Mouse (Mus musculus) embryo, embryonic 10.5 days (tissue): ENCODE results near the gene Bloc1s3.
A peak's percentile ranks its signal among the peaks of the same experiment; 100 is the strongest.
"Not testable (repeated sequence)": the region's sequence is repeated elsewhere in the genome, so short reads cannot be mapped to it uniquely, and the experiment has no call there.

Source experiments
- DNase-seq: peaks from one replicate; pipeline ENCODE4 v3.0.0-alpha.2; 2015; ENCODE audit warnings: low spot score

Gene Bloc1s3

DNA sequence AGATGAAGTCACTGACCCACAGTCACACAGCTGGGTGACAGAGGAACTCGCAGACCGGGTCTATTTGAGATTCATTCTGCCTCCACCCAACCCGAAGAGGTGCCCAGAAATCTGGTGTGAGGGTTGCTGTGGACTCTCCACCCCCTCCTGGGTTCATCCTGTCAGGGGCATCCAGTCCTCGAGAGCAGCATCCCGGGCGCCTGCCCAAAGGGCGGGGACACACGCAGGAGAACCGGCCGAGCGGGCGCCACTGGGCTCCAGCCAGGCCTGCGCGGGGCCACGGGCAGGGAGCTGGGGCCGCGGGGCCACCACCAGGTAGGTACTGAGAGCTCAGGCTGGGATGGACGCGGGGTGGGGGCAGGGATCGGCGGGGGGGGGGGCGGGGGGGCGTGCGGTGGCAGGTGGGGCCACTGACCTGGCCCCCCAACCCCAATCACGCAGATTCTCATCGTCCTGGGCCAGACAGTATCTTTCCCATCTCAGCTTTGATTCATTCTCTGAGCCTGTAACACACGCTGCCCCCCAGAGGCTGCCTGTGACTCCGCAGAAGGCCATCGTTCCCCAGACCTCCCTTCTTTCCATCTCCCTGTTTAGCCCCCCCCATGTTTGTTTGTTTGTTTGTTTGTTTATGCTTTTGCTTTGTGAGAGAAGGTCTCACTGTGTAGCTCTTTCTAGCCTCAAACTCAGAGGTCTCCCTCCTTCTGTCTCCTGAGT, 9.6 kb upstream of the Bloc1s3 start, which contains the start of gene Nkpd1:
Gene Nkpd1, plus strand, starts transcription at position 187 of the 714 bp plus-strand sequence.
- DNase-seq: peak; percentile 65

DNA sequence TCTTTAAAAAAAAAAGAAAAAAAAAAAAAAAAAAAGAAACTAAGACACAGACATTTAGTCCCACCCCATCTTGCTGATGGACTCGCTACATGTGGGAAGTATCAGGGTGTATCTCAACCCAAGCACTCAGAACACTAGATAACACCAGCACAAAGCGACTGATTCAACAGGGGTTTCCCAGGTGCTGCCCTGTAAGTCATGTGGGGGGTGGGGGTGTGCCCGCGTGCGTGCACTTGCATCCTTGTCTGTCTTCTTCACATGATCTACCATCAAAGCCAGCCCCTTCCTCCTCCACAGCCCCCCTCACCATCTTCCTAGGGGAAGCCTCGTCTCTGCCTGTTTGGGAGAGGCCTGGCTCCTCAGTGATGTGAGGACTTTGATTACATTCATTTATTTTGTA, 4.2 kb upstream of the Bloc1s3 start:
- no peak for DNase-seq

DNA sequence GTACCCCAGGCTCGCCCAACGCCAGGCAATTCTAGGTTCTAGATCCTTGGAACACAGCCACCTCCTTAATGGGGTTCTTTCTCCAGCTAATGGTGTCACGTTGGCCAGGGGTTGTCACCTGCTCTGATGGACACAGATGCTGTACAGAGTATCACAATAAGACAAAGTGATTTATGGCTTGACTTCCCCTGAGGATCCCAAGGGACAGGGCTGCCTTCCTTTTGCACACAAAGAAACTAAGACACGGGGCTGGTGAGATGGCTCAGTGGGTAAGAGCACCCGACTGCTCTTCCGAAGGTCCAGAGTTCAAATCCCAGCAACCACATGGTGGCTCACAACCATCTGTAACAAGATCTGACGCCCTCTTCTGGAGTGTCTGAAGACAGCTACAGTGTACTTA, 3.8 kb upstream of the Bloc1s3 start:
- not testable (repeated sequence) for DNase-seq

DNA sequence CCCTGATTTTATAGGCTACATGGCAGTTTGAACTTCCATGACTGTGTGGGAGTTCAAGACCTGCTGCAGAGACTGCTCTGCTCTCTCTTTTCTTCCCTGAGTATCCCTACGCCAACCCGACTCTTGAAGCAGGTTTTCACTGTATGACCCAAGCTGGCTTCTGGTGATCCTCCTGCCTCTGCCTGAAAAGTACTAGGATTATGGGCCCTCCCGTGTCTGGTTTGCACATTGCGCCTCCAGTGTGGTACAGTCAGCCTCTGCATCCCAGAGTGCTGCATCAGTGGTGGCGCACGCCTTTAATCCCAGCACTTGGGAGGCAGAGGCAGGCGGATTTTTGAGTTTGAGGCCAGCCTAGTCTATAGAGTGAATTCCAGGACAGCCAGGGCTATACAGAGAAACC, 1.6 kb upstream of the Bloc1s3 start:
- DNase-seq: no peak

DNA sequence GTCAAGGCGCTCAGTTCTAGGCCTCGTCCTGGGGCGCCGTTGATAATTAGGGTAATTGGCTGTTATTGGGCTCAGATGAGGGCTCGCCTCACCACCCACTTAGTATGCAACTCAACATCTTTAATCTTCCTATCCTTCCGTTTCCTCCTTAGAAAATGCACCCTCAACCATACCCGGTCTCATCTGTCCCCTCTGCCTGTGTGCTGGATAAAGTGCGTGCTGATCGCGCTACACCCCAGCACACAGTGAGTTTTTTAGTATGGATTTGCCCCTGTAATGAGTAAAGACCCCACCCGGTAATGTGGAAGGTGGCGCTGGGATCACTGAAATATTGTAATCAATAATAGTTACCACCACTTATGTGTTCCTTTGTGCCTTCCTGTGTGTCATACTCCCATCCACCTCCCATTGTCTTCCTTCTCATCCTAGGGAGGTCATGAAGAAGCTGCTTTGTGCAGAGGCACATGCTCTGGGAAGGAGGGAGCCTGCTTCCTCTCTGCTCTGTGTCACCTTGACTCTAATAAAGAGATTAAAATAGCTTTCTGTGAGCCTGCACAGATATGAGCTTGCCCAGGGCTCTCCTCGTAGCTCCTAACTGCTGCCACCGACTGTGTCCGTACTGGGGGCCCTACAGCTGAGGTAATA, 879 bp upstream of the Bloc1s3 start:
- DNase-seq: peak; percentile 53

DNA sequence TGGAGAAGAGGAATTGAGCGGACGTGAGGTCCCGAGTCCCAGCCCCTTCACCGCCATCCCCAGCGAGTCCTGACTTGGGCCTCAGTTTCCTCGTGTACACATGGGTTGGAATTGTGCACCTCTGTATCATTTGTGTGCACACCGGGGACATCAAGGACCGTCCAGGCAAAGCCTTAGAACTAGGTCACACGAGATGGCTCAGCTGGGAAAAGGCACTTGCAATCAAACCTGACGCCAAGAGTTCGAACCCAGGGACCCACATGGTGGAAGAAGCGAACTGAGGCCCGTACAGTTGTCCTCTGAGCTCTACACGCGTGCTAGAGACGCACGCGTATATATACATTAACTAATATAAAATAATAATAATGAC, 570 bp downstream of the Bloc1s3 start:
- peak; percentile 35 for DNase-seq

DNA sequence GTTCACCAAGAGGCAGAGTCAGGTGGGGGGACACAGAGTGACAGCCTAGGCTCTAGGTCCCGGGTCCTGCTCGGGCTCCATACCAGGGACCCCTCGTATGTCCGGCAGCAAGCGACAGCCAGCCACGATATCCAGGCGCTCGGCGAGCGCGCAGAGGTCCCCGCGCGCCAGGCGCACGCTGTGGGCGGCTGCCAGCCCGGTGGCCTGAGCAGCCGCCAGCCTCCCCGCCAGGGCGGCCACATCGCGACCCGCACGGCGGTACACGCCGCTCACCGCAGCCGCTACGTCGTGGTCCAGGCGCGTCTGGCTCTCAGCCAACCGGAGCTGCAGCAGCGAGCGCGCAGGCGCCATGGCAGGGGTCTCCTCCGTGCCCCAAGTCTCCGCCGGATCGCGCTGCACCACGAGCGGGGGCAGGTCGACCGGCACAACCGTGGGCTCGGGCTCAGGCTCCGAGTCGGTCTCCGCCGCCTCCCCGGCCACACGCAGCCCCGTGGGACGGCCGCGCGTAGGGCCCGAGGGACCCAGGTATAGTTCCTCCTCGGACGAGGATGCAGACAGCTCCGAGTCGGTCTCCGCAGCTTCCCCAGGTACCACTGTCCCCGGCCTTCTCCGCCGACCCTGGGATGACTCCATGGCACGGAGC, 1.1 kb downstream of the Bloc1s3 start:
- DNase-seq: peak; percentile 77

DNA sequence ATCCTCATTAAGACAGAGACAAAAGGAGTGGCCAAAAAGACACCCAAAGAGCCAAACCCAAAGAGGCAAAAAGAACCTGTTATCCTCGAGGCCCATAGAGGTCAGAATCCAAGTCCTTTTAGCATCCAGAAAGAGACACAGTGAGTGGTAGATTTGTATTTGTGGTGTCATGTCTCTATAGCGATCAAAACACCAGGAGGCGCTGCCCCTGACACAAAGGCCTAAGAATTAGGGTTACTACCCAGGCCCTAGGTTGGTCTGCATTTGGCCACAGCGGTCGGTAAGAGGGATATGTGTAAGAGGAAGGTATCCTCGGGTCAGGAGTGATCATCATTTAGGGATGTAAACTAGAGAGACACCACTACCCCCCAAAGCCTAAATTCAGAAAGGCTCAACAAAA, 1.8 kb downstream of the Bloc1s3 start:
- DNase-seq: peak; percentile 62

DNA sequence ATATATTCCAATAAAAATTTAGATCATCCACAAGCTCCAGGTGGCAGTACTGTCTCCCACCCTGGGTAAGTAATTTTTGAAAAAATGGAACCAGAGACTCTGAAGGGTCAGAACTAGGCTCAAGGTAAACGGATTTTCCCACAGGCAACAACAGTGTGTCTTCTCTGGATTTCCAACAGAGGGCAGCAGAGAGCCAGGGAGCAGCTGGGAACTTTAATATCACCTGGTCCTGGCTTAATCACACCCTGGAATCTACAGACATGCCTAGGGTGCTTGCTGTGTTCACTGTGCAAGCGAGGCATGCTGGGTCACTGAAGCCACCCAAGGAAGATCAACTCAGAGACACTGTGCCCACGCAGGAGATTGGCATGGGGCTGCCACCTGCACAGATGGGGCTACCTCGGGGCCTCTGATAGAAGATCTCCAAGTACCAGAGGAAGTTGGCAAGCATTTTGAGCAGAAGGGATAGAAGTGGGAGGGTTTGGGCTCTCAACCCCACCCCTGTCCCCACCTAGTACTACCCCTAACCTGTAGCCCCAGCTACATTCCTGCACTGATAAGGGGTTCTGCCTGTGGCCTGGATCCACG, 4.6 kb downstream of the Bloc1s3 start:
- DNase-seq: peak; percentile 79

DNA sequence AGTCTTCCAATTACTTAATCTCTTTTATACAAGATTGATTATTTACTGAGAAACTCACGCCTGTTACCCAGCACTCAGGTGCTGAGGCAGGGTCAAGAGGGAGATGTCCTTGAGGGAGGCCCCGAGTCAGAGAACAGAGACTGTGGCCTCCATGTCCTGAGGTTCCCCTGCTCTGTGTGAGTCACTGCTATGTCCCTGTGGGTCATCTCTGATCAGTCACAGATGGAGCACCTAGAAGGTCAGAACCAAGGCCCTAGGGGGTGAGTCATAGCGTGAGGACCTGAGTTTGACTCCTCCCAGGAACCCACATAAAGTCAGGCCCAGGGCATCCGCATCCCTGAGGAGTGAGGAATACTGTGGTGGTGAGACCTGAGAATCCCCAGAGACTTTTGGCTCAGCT, 6.5 kb downstream of the Bloc1s3 start:
- no peak for DNase-seq

DNA sequence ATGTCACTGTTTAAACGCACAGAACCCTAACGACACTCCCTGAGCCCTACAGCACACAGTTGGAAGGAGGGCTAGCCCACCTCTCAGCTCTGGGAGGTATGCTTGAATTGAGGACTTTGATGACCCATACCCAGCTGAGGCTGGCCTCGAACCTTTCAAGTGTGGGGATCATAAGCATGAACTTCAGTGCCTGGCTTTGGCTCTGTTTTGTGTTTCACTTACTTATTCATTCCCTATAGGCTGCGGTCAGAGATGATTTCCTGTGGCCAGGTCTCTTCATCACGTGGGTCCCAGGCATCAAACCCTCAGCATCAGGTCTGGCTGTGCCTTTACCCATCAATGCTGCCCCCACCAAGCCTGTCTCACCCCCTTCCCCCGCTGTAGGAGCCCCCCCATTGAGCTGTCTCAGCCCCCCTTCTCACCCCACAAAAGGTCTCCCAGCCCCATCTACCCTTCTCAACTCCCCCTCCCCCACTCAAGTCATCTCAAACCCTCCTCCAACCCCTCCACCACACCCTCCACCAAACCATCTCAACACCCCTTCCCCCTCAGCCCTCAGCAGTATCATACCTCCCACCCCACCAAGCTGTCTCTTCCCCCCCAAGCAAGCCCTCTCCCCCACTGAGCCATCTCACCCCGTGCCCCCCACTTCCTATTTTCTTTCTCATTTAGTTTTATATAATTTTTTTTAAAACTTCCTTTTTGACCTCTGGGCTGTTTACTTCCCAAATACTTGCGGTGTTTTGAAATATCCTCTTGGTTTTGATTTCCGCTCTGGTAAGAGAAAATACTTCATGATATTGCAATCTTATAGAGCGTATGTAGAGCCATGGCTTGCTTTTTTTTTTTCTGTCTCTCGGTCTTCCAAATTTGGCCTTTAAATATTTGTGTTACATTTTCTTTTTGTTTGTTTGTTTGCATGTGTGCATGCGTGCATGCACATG, 7.5 kb downstream of the Bloc1s3 start:
- DNase-seq: no peak

DNA sequence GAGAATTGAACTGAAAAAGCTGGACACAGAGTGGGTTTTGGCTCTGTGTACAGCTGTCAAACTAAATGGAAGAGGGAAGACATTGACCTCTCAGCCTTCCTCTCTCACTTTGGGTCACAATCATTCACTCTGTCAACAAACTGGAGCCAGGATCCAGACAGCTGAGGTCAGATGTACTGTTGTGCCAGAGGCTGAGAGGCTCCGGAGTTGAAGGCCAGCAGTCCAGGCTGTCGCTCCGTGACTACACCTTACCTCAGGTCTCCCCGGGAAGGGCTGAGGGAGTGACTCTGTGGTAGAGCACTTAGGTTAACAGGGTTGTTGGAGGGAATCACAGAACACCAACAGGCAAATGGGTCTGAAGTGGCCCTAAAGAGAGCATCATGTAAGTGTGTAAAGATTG, 9.8 kb downstream of the Bloc1s3 start:
- no peak for DNase-seq

DNA sequence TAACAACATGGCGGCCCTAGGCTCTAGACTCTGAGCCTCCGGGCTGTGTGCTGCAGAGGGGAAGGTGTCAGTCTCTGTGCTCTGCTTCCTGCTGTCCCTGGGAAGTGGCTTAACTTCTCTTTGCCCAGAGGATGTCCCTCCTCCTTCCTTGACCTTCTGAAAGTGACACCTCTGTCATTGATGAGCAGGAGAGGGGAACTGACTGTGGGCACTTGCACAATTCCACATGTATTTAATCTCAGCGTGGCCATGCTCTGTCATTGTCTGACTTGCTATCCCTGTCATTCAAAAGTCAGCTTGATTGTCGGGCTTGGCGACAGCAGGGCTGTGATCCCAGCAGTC, 12.0 kb downstream of the Bloc1s3 start:
- no peak for DNase-seq

DNA sequence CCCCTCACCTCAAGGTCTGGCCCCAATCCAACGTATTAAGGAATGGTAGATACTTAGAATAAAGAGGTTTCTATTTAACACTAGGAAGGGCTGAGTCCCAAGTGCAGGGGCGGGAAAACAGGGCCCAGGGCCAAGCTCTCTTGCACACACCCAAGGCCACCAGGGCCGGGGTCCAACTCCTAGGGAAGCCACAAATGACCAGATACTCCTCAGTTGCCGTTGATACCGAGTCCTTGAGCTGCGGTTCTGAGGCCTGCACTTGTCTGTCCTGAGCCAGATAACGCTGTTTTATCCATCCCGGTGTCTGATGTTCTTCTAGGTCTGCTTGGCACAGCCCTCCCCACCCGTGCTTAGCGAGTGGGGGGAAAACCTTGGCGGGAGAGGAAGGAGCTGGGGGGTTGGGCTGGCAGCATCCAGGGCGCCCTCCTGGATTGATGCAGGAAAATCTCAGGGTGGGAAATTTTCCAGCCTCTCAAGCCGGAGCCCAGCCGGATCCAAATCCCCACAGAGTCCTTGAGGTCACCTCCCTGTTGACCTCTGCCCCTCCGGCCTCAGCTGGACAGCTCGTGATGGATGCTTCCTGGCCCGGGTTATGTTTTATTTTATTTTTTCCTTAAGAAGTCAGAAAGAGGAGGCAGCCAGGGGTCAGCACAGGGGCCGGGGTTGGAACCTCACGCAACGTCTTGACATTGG, 12.5 kb downstream of the Bloc1s3 start:
- peak; percentile 36 for DNase-seq

DNA sequence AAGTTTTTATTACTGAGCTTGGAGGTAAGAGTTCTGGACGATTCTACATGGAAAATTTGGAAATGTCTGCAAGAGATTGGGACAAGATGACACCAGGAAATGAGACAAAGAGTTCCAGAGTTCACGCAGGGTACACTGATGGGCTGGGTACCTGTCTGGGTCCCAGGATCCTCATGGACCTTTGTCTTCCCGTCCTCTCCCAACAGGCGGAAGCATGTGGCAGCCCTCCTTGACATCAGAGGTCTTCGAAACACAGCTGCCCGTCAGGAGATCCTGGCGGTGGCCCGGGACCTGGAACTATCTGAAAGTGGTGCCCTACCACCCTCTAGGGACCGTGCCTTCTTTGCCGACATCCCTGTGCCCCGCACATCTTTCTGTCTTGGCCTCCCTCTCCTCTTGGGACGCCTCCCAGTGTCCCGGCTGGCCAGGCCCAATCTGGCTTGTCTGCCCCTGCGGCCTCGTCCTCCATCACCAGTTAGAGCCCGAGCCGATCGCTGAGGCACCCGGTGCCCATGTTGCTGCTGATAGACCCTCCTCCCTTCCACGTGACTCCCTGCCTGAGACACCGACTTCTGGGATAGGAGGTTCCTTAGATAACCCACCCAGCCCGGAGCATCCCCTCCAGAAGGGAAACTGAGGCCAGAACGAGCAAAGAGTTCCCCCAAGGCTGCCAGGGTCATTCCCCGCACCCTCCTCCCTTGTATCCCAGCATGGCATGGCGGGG, 13.3 kb downstream of the Bloc1s3 start:
- no peak for DNase-seq

DNA sequence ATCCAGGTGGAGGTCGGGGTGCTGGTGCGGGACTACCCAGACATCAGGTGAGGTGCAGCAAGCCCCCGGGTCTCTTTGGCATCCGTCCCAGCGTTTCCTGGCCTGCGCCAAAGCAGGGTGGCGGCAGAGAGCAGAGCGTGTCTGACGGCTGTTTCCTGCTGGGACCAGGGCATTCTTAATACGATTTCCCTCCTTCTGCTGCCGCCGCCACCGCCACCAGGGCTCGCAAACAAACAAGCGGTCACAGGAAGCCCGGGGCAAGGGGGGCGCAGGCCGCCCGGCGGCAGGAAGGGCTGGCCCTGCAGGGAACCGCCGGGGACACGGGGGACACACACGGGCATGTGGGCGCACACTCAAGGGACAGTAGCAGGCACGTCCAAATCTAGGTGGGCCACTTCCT, 16.4 kb downstream of the Bloc1s3 start:
- DNase-seq: peak; percentile 41

DNA sequence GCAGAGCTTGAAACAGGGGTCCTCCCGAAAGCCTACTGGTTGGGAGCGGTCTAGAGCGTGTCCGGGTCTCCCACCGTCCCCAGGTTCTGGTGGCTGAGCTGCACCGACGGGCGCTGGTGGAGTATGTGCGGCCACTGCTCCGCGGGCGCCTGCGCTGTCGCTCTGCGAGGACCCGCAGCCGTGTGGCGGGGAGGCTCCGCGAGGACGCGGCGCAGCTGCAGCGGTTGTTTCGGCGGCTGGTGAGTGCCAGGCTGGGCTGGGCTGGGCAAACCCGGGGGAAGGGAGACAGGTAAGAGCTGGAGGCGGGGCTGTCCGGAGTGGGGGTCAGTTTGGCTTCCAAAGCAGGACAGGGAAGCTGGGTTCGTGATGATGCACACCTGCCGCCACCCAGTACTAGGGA, 18.6 kb downstream of the Bloc1s3 start:
- no peak for DNase-seq

DNA sequence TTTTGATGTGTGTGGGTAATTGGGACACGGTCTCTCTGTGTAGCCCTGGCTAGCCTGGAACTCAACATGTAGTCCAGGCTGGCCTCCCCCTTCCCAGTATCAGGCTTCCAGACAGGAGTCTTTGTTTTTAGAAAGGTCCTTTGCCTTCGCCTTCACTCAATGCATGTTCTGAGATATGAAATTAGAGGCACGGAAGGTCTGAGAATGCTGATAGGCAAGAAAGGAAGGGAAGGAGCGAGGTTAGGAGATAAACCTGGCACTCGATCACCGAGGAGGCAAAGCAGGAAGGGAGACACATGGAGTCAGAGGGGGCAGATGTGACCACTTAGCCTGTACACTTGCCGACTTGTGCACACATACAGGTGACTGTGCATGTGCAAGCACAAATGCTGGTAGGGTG, 21.6 kb downstream of the Bloc1s3 start:
- DNase-seq: no peak

DNA sequence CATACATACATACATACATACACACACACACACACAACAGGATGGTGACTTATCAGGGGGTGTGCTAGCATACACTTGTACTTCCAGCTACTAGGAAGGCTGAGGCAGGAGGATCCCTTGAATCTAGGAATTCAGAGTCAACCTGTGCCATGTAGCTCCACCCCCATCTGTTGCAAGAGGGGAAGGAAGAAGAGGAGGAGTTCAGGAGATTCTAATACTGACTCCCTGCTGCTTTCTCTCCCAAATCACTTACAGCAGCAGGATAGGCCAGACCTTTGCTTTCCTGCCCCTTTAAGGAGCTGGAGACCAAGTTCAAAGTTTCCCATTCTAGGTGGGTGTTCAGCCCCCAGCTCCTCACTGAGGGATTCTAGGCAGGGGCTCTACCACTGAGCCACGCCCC, 22.7 kb downstream of the Bloc1s3 start:
- DNase-seq: no peak

DNA sequence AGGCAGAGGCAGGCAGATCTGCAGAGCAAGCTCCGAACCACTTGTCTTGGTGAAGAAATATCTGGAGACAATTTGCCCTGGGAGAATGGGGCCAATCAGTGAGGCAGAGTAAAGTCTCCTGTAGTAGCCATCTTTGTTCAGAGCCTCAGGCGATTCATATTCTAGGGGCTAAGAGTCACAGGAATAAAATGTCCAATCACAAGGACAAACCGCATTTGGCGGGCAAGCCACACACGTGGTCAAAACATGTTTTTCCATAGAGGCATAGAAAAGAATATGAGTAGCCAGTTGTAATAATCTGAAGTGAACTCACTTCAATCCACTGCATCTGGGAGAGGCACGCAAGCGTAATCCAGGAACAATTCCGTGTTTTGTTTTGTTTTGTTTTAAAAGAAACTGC, 24.9 kb downstream of the Bloc1s3 start:
- DNase-seq: no peak
